ENCODE assay signal across 8 mouse cellular contexts in the genomic region with DNA sequence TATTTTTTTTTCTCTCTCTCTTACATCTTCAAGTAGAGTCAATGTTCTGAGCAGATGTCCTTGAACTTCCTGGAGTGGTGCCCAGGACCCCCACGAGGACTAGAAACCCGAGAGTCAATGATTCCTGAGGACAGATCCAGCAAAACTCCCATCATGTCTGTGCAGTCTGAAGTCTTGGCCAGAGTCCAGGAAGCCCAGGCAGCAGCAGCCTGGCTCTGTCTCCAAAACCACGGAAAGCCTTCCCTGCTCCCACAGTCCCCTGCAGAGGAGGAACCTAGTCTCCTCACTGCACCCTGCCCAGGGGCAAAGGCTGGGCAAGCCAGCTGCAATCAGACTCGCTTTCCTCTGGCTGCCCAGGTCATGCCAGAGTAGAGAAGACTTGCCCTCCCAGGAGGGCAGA.
DNase-seq lines count a peak whose midpoint lies in the region; ATAC-seq and TF ChIP-seq lines count a peak whose summit lies in the region.

No protein-coding gene starts in this region.

- H3K27me3 ChIP-seq in intestine, embryonic 14.5 days (replicated peaks; ENCODE audit: control insufficient read depth, insufficient read depth, low read length) = no peaks in the 10 kb centered on the region
- no peaks in the 10 kb centered on the region for H3K27me3 ChIP-seq in intestine, postnatal 0 days (replicated peaks; ENCODE audit: control insufficient read depth, insufficient read depth, low read length)
- H3K27me3 ChIP-seq in kidney, adult 2 months (replicated peaks; ENCODE audit: control insufficient read depth, insufficient read depth, low read length) = no peaks in the 10 kb centered on the region

- H3K9me3 ChIP-seq in intestine, embryonic 14.5 days (ENCODE audit: control insufficient read depth, low read length) = no peaks in the 10 kb centered on the region
- no peaks in the 10 kb centered on the region for H3K9me3 ChIP-seq in intestine, postnatal 0 days (ENCODE audit: control insufficient read depth)

- H3K4me1 ChIP-seq in intestine, embryonic 14.5 days (replicated peaks; ENCODE audit: control insufficient read depth, insufficient read depth, low read length) = peaks cover 8% of the 10 kb centered on the region
- no peaks in the 10 kb centered on the region for H3K4me1 ChIP-seq in intestine, postnatal 0 days (replicated peaks; ENCODE audit: control insufficient read depth, insufficient read depth, low read length)
- H3K4me1 ChIP-seq in kidney, adult 2 months (ENCODE audit: control insufficient read depth, insufficient read depth, low read length) = 0 out of 2 replicates have a peak, but pooled peaks cover 6% of the 10 kb centered on the region

- H3K4me3 ChIP-seq in intestine, embryonic 14.5 days (ENCODE audit: low read depth, low read length) = no peak overlapping the region
- no peak overlapping the region for H3K4me3 ChIP-seq in intestine, postnatal 0 days (ENCODE audit: low read depth, low read length)
- H3K4me3 ChIP-seq in kidney, adult 2 months (ENCODE audit: insufficient read depth, low read depth, low read length) = no peak overlapping the region

- no peaks in the 10 kb centered on the region for H3K36me3 ChIP-seq in intestine, embryonic 14.5 days (ENCODE audit: control insufficient read depth, insufficient read depth, low read length)
- no peaks in the 10 kb centered on the region for H3K36me3 ChIP-seq in intestine, postnatal 0 days (ENCODE audit: control insufficient read depth, insufficient read depth)
- H3K36me3 ChIP-seq in kidney, adult 2 months (ENCODE audit: control insufficient read depth, insufficient read depth, low read length) = no peaks in the 10 kb centered on the region

- H3K9ac ChIP-seq in intestine, embryonic 14.5 days (ENCODE audit: low read length) = no peak overlapping the region
- H3K9ac ChIP-seq in intestine, postnatal 0 days (ENCODE audit: low read depth, low read length) = no peak overlapping the region

- no peak overlapping the region for H3K27ac ChIP-seq in intestine, embryonic 14.5 days (ENCODE audit: low read depth)
- H3K27ac ChIP-seq in intestine, postnatal 0 days (ENCODE audit: low read depth, low read length) = no peak overlapping the region
- no peak overlapping the region for H3K27ac ChIP-seq in kidney, adult 2 months (ENCODE audit: insufficient read depth, low read depth, low read length)

- TF ChIP-seq CTCF in intestine, postnatal 0 days (IDR thresholded peaks at IDR 0.05; ENCODE audit: low read depth) = no peak
- no peak for TF ChIP-seq CTCF in kidney, adult 2 months (conservative IDR thresholded peaks at IDR 0.05; ENCODE audit: insufficient read depth, insufficient read length, low read depth, low read length)

- H3K4me2 ChIP-seq in intestine, embryonic 14.5 days (ENCODE audit: low read length) = no peak overlapping the region
- no peak overlapping the region for H3K4me2 ChIP-seq in intestine, postnatal 0 days (replicated peaks; ENCODE audit: low read depth)

- ATAC-seq in intestine, embryonic 14.5 days (replicated peaks; ENCODE audit: low FRiP score, low TSS enrichment, low read depth) = no peak
- ATAC-seq in intestine, postnatal 0 days = no peak
- 0 out of 2 replicates have a peak, but pooled peaks have one; percentile 29 for ATAC-seq in common myeloid progenitor, adult 5-6 weeks (replicated peaks; ENCODE audit: low read depth, poor library complexity, severe bottlenecking)
- ATAC-seq in CD4-positive, CD25-positive, alpha-beta regulatory T cell, adult 4 months = no peak

- 26% methylated on average over 4 of the region's 4 CpGs for WGBS in intestine, embryonic 14.5 days
- WGBS in intestine, postnatal 0 days = 25% methylated on average over 4 of the region's 4 CpGs
- WGBS in kidney, adult 2 months = 9% methylated on average over 4 of the region's 4 CpGs

- DNase-seq in intestine, embryonic 14.5 days (ENCODE audit: low spot score) = peak; percentile 62
- peak; percentile 67 for DNase-seq in adipocyte (ENCODE audit: low spot score)
- DNase-seq in kidney, adult 2 months = peak; percentile 75
- DNase-seq in ovary, postnatal 14 days (ENCODE audit: low spot score) = peak; percentile 11
- no peak for DNase-seq in thymus, postnatal 25 days

- no peak for TF ChIP-seq POLR2A in kidney, adult 2 months (IDR thresholded peaks at IDR 0.05; ENCODE audit: low read depth, low read length)
